Mouse (Mus musculus) liver, postnatal 0 days (tissue): ENCODE data around the gene Cnnm3.

Experiments used
- CTCF ChIP-seq: sonication (generic); IDR thresholded peaks from 2 replicates; pipeline ENCODE4 v1.5.1; 2016; ENCODE audit warnings: antibody characterized with exemption, low read depth
- EP300 ChIP-seq: IDR thresholded peaks from 2 replicates; pipeline ENCODE4 v1.6.1; 2016; ENCODE audit warnings: antibody characterized with exemption, low read depth, mild to moderate bottlenecking

- no peak for TF ChIP-seq CTCF
- no peak for TF ChIP-seq EP300
Observed at GRCm38 (mm10) chr1:36535477-36536396, 24.1 kb downstream of the Cnnm3 start.
